Mouse (Mus musculus): ENCODE results near the gene Gm20671.
"Not testable (repeated sequence)": the region's sequence is repeated elsewhere in the genome, so short reads cannot be mapped to it uniquely, and the experiment has no call there.

Gm20671 gene

DNA sequence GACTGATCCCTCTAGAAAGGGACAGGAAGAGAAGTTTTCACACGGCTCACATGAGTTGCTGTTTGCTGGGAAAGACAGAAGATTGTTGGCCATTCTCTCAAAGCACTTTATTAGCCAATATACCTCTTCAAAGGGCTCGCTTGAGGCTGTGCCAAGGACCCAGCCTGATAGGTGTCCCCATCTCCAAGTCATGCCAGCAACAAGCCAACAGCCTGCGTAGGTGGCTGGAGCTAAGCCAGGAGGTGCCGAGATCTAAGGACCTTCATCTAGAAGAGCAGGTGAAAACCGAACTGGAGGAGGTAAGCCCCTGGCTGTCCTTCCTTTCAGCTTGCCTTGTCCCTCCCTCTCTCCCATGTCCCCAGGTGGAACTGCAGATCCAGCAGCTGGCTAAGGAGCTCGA lies 91.1 kb downstream of the Gm20671 start:
- DNase-seq (ENCODE audit: low spot score), result peak; percentile 48

DNA sequence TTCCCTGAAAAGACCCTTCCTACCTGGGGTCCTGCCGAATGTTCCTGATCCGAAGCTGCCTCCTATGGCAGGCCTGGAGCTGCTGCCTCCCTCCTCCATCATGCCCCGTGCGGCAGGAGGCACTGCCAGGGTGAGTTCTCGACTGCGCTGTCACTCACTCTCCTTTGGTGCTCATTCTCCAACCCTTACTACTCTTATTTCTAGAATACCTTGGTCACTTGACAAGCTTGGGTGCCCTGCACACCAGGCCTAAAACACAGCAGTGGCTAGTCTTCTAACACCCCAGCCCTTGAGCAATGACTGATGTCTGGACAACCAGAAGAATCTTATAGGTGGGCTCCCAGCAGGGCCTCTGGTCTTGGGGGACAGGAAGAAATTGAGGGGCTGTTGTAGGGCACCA lies 93.0 kb downstream of the Gm20671 start:
- not testable (repeated sequence) for DNase-seq (ENCODE audit: low spot score)

DNA sequence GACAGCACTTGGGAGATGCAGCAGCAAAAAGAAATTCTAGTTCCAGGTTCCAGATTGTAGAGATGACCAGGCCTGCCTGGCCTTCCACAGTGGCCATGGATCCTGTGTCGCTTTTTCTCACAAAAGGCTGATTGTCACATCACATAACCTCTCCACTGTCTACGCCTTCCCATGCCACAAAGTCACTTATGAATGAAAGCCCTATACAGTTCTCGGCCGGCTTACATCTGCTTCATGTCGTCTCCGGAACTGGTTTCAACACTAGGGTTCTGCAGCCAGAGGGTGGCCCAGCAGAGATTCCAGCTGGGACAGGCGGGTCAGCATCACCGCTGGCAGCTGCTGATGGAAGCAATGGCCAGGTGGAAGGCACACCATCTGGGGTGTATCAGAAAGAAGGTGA lies 98.1 kb downstream of the Gm20671 start:
- DNase-seq (ENCODE audit: low spot score), result no peak

DNA sequence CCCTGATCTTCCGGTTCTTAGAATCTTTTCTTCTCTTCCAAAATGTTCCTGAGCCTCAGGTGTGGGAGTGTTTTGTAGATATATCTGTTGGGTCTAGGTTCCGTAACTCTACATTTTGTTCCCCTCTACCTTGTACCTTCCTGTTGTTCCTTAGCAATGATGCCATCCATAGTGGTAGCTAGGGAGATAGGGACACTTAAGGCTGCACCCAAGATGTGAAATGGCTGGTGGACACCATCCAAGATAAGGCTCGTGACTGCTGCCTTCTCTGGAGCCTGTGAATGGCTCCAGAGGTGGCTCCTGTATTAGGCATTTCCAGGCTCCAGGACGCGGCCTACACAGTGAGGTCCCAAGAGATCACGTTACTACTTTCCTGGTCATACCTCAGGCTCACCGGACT lies 98.6 kb downstream of the Gm20671 start:
- no peak for DNase-seq (ENCODE audit: low spot score)

DNA sequence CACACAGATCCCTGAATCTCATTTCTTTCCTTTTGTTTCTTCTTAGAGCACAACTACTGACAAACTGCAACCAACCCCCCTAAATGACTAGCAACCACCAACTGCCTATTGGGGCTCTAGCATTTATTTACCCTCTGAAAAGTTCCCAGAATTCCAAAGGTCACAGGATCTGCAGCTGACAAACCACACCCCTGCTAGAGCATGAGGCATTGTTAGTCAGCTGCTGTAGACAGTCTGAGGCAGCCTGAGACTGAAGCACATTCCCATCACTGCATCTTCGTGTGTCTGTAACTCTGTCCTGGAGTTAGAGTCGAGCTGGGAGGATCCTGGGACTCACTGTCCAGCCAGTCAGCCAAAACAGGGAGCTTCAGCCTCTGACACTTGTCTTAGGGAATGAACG lies 101.5 kb downstream of the Gm20671 start:
- peak; percentile 29 for DNase-seq (ENCODE audit: low spot score)

DNA sequence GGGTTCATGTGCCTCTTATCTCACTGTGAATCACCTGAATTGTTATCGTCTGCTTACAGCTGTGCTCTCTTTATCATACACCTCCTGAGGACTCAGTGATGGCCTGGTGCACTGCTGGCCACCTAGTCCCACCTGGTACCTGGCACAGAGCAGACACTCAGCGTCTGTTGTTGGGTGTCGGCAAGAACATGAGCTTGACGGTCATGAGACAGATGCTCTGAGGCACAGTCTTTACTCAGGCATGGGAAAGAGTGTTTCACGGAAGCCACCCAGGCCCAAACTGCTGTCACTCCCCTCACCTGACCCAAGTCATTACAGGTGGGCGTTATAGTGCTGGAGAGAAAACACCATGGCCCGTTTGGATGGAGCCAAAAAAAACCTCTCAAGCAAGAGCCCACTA lies 102.9 kb downstream of the Gm20671 start:
- no peak for DNase-seq (ENCODE audit: low spot score)

DNA sequence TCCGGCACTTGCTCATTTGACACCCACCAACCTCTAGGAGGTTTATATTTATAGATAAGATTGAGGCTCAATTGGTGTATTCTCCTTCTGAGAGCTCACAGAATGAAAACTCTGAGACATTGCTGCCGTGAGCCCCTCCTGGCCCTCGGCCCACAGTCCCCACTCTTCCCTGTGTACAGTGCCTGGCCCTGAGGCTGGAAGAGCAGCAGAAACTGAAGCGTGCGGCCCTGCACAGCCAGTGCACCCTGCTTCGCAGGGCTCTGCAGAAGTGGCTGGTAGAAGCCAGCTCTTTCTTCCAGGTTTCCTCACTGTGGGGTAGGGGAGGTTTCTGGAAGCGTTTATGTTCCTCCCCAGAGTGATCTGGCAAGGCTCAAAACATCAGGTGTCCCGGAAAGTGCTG lies 104.2 kb downstream of the Gm20671 start:
- DNase-seq (ENCODE audit: low spot score), result not testable (repeated sequence)

DNA sequence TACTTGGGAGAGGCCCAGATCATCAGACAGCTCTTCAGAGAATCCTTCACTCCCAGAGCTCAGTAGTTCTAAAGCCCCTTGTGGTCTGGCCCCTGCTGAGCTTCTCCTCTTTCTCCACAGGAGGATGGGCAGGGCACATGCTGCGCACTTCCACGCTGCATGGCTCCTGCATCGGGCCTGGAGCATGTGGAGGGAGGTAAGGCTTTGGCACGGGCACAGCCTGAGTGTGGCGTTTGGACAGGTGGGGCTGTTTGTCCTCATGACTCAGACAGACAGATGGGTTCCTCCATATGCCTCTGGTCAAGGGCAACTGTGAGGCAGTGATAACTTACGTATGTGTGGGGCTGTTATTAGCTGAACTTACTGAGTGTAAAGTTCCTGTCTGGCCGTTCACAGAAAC lies 104.6 kb downstream of the Gm20671 start:
- DNase-seq (ENCODE audit: low spot score), result no peak

DNA sequence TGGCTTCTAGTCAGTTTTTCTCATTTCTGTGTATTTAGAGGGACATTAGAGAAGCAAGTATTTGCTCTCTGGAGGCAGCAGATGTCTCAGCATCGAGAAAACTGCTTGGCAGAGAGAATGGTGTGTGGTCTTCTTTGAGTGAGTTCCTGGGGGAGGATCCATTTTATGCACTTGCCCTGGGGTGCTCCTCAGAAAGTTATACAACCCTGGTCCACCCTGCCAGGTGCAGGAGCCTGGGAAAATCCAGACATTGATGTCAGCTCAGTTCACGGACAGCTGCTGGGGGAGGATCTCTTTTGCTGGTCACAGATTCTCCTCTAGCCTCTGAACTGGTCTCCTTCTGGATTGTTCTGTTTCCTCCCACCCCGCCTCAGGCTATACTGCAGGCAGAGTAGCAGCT lies 105.6 kb downstream of the Gm20671 start:
- no peak for DNase-seq (ENCODE audit: low spot score)

DNA sequence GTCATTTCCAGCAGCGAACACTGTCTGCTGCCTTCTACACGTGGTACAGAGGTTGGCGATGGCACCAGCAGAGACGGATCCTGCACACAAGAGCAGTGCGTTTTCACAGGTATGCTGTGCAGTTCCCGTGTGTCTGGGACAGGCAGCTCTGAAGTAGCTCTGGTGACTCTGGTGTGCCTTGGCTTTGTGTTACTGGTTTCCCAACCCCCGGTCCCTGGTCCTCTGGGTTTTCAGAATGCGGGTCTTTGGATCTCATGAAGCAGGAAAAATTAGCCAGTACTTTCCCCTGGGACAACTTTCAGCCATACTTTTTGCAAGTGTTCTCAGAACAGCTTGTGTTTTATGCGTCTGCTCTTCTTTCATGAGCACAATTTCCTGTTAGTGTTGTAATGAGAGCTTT lies 106.5 kb downstream of the Gm20671 start:
- DNase-seq (ENCODE audit: low spot score), result no peak

DNA sequence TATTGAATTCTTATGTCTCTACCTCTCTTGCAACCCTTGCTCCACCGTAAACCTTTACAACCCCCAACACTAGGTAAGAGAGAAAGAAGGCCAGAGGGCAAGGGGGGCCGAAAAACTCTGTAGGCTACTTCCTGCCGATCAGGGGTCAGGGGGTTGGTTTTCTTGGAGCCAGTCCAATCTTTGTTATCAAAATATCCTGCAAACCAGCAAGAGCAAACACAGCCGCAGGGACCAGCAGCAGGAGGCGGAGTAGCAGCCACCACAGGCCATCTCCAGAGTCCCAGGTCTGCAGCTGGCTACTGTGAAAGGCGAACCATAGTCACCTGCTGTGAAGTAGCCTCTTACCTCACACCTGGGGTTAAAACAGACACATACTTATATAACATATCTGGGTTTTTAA lies 108.0 kb downstream of the Gm20671 start:
- no peak for DNase-seq (ENCODE audit: low spot score)

DNA sequence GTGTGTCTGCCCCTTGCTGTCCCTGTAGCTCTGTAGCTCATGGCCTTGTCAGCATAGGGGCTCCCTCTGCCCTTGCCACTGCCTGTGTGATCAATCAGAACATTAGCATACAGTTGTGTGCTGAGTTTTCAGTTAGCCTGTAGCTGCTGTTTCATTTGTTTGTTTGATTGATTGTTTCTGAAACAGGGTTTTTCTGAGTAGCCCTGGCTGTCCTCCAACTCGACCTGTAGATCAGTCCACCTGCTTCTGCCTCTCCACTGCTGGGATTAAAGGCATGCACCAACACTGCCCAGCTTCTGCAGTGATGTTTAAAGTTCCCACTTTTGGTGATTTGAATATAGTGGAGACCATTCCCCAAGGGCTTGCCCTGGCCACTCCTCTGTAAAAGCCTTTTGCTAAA lies 109.2 kb downstream of the Gm20671 start:
- DNase-seq (ENCODE audit: low spot score), result no peak

DNA sequence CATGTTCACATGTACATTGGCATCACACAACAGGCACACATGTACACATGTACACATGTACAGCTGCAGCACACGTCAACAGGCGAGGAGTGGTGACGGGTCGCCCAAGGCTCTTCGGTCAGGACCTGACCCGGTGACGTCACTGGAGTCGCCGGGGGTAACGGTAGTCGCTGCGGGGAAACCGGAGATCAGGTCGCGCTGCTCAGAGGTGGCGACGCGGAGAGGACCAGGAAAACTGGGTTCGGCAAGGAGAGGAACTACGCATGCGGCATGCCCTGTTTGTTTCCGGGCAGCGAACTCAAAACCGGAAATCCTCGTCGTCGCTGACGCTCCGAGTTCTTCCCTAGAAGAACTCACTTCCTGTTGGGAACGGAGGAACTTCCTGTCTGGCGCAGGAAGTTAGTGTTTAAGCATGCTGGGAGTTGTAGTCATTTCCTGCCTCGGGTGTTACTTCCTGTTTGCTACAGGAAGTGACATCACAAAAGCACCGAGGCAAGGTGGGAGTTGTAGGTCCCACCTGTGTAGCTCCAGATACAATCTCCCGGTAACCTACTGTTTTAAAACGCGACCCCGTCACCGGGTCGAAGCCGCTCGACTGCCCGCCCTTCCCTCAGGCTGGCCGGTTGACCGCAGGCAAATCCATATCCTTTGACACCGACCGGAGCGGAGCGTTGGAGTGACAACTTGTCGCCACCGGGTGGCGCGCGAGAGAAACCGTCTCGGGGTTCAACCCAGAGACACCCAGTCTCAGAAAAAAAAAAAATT lies 113.0 kb downstream of the Gm20671 start:
- peak; percentile 96 for DNase-seq (ENCODE audit: low spot score)

DNA sequence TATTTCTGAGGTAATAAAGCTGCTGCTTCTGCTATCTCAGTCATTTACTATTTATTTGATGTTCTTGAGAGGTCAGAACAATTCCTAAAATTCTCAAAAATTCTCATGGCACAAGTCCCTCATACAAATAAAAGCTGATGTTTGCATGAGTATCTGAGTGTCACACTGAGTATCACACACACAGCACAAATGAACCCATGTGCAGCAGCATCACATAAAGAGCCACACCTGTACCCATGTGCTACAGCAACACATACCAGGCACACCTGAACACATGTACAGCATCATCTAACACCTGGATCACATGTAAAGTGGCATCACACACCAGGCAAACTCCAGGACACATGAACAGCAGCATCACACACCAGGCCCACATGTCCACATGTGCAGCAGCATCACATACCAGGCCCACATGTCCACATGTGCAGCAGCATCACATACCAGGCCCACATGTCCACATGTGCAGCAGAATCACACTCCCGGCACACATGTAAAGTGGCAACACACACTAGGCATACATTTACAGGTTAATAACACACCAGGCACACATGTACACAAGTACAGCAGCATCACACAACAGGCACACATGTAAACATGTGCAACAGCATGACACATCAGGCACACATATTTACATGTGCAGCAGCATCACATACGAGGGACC lies 113.7 kb downstream of the Gm20671 start:
- no peak for DNase-seq (ENCODE audit: low spot score)

DNA sequence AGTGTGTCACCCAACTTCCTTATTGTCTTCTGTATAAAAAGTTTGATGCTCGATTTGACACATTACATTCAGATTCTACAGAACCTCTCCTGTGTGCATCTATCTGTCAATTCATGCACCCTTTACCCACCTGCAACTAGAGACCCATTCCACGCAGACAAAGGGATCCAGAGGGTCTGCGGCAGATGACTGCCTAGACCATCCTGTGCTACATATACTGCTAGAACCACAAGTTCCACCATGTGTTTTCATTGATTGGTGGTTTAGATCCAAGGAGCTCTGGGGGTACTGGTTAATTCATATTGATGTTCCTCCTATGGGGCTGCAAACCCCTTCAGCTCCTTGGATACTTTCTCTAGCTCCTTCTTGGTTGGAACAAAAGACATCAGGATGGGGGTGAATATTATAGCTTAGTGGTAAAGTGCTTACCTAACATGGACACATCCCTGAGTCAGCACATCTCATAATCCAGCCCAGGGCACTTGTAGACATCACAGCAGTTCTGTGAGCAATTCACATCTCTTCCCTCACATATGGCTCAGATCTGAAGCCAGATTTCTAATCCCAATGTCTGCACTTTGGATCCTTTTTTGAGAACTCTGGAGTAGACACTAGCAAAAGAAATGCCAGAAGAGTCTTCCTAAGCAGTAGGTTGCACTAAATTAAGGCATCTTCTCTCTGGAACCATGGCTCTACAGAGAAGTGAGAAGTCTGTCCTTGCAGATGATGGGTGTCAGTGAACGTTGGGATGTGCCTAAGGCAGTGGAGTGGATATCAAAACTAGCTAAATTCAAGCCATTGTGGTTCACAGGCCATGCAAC lies 114.5 kb downstream of the Gm20671 start:
- no peak for DNase-seq (ENCODE audit: low spot score)

DNA sequence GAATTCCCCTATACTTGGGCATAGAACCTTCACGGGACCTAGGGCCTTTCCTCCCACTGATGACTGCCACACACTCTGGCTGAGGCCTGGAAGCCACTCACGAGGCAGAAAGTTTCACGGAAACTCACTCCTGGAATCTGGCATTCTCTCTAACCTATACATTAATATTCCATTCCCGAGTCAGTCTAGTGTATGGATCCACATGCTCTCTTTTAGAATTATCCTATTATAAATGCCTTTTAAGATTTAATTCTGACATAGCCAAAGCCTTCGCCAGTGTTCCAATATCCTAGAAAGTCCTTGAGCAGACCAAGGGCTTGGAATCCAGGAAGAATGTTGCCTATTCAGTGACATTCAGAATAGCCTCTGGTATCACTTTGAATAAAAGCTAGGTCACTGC lies 115.4 kb downstream of the Gm20671 start:
- no peak for DNase-seq (ENCODE audit: low spot score)

DNA sequence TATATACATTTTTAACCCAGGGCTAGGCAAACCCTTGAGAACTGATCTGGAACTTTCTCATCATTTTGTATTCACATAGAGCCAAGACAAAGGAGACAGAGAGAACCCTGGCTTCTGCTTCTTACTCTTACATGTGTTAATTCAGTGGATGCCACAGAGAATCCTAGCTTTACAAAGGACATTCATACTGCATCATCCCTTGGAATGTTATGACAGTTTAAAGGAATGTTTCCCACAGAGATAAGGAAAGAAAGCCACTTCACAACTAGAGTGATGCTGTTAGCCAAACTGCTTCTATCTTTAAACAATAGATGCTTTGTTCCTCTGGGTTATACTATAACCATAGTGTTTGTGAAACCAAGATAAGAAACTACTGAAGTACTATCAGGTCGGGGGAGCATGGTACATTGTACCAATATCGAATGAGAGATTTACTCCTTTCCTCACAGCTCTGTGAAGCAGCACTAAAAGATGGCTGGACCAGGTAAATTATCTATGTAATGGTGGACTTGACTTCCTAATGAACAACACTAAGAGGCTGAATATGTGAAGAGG lies 120.6 kb downstream of the Gm20671 start:
- no peak for DNase-seq (ENCODE audit: low spot score)

DNA sequence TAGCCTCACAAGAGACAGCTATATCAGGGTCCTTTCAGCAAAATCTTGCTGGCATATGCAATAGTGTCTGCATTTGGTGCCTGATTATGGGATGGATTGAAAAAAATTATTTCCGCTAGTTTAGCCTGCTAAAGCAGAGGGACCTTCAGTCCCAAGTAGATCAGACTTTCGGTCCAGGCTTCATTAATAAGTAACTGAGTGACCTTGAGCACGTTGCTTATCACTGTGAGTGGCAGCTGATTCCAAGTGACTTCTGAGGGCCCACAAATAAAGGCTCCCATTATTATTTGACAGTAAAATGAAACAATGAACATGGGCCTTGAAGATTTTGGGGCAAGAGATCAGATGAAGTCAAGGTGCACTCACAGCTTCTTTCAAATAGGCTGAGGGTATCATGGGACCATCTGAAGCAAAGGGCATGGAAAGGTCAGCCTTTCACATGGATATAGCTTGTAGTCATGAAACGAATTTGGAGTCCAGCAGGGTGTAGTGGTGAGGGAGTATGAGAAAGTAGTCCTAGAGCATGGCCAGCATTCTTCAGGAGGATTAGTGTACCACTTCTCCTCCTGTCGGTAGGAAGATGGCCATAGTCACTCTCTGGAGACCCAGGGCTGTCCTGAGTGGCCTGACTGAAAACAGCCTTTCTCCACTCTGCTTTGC lies 129.6 kb downstream of the Gm20671 start:
- DNase-seq (ENCODE audit: low spot score), result no peak

DNA sequence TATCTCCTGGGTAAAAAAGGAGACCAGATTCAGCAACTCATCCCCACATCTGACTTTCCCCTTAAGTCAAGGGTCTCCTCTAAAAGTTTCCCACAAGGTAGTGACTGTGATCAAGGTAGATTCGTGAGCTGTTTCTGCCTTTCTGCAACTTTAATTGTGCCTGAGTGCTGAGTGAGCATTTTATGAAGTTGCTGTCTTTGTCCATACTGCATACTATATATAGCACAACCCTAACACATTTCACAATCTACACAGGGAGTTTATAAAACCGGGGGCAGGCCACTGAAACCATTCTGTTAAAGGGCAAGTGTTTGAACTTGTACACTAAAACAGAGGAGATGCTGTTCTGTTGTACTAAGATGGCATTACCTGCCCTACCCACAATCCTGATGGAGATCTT lies 133.5 kb downstream of the Gm20671 start:
- DNase-seq (ENCODE audit: low spot score), result no peak
